Mouse (Mus musculus) hindbrain, embryonic 15.5 days (tissue): ENCODE data around the gene Csnk2a2. TPM values are rescaled to one million over a fixed set of nuclear protein-coding genes. Genes with fewer than 3 reads are reported as not detected.

Experiments used
- ATAC-seq: fragments of 200-750 bp; cut with Nextera tagmentation; 2 replicates; pipeline ENCODE4 v1.8.0; 2017; ENCODE audit warnings: low read depth, moderate number of reproducible peaks, moderate TSS enrichment; ENCODE audit not compliant: low FRiP score
- H3K27ac ChIP-seq: fragments of 300-500 bp; sonication (generic); replicated peaks from 2 replicates; pipeline ENCODE4 v1.5.1; 2015; ENCODE audit warnings: mild to moderate bottlenecking, inconsistent platforms
- H3K27me3 ChIP-seq: fragments of 300-500 bp; sonication (generic); 2 replicates; pipeline ENCODE4 v1.6.1; 2015; ENCODE audit warnings: control low read depth, inconsistent platforms
- H3K36me3 ChIP-seq: fragments of 300-500 bp; sonication (generic); 2 replicates; pipeline ENCODE4 v1.6.1; 2015; ENCODE audit warnings: control low read depth, inconsistent platforms
- H3K4me1 ChIP-seq: fragments of 300-500 bp; sonication (generic); replicated peaks from 2 replicates; pipeline ENCODE4 v1.6.1; 2015; ENCODE audit warnings: control low read depth, inconsistent platforms
- H3K4me2 ChIP-seq: fragments of 300-500 bp; sonication (generic); 2 replicates; pipeline ENCODE4 v1.6.1; 2015; ENCODE audit warnings: moderate library complexity, mild to moderate bottlenecking, inconsistent platforms
- H3K4me3 ChIP-seq: fragments of 300-500 bp; sonication (generic); 2 replicates; pipeline ENCODE4 v1.5.1; 2015; ENCODE audit warnings: mild to moderate bottlenecking, inconsistent platforms
- H3K9ac ChIP-seq: fragments of 300-500 bp; sonication (generic); 2 replicates; pipeline ENCODE4 v1.6.1; 2015; ENCODE audit warnings: inconsistent platforms
- H3K9me3 ChIP-seq: fragments of 300-500 bp; sonication (generic); 2 replicates; pipeline ENCODE4 v1.6.1; 2016; ENCODE audit warnings: control low read depth, inconsistent platforms
- WGBS: fragments of 180-500 bp; shearing (Covaris S2); methylation state at CpG from one replicate; pipeline ENCODE4 v1.1.7; 2015; 5-methylcytosine and 5-hydroxymethylcytosine counted together
- polyA plus RNA-seq: library from polyadenylated mRNA; unstranded; fragments of >200 nt; fragmentation: Nextera tagmentation; extraction: Ambion mirVana; gene quantifications from 2 replicates; pipeline ENCODE4 v1.2.1, GENCODE M21; 2015

The Csnk2a2 gene
- polyA plus RNA-seq, 1 experiment from 2014 or later: 7.5 TPM

DNA sequence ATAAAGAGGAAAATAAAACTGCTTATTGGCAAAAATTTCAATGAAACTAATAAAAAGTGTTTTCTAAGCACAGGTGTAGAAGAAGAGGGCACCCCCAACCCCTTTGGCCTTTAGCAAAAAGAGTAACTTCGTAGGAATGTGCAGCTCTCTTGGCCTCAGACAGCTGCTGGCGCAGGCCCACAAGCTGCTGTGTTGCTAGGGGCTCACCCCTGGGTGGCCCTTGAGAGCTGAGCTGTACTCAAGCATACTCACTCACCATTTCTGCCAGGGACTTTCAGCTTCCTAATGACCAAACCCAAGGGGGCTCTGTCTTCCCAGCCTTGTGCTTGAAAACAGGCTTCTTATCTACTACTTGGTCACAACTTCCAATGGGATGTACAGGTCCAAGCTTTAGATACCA is 23.3 kb downstream of the Csnk2a2 start:
- H3K4me3 ChIP-seq: no peak overlapping the region
- no peaks in the 10 kb centered on the region for H3K27me3 ChIP-seq
- H3K36me3 ChIP-seq: peaks cover 37% of the 10 kb centered on the region
- no peaks in the 10 kb centered on the region for H3K4me1 ChIP-seq
- H3K4me2 ChIP-seq: no peak overlapping the region
- H3K9ac ChIP-seq: no peak overlapping the region
- WGBS: 73% methylated on average over 2 of the region's 2 CpGs
- H3K9me3 ChIP-seq: no peaks in the 10 kb centered on the region
- ATAC-seq: no peak
- H3K27ac ChIP-seq: no peak overlapping the region

DNA sequence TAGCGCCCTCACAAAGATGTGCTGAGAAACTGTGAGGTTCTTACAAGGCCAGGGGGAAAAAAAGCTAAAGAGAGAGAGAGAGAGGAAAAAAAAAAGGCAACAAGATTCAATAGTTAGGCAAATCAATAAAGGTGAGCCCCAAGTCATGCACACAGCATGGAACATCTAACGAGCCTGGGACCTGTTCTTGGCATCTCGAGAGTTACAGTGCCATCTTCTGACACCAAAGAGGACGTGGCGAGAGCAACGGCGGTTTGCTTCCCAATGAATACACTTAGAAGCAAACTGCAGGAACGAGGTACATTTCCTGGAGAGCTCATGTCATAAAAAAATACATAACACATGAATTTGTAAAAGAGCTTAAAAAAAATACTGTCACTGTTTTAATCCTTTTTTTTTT is 37.3 kb downstream of the Csnk2a2 start:
- ATAC-seq: no peak
- H3K27me3 ChIP-seq: no peaks in the 10 kb centered on the region
- H3K9me3 ChIP-seq: no peaks in the 10 kb centered on the region
- H3K4me1 ChIP-seq: no peaks in the 10 kb centered on the region
- H3K27ac ChIP-seq: no peak overlapping the region
- H3K36me3 ChIP-seq: peaks cover 81% of the 10 kb centered on the region
- H3K9ac ChIP-seq: no peak overlapping the region
- H3K4me2 ChIP-seq: no peak overlapping the region
- 67% methylated on average over 8 of the region's 8 CpGs for WGBS
- H3K4me3 ChIP-seq: no peak overlapping the region

- Histone ChIP-seq H3K4me3 (no peak overlapping the region), H3K4me1 (no peaks in the 10 kb centered on the region), H3K27me3 (no peaks in the 10 kb centered on the region), H3K4me2 (no peak overlapping the region), H3K9me3 (no peaks in the 10 kb centered on the region), H3K9ac (no peak overlapping the region), H3K27ac (no peak overlapping the region), H3K36me3 (peaks cover 59% of the 10 kb centered on the region)
- no peak for ATAC-seq
- 98% methylated on average over 5 of the region's 5 CpGs for WGBS
Measured at GRCm38 (mm10) chr8:95450271-95450670, 39.6 kb downstream of the Csnk2a2 start.

GRCm38 (mm10) chr8:95447661-95448060 is 42.2 kb downstream of the Csnk2a2 start:
- Histone ChIP-seq H3K4me1 (no peaks in the 10 kb centered on the region), H3K4me3 (no peak overlapping the region), H3K27ac (no peak overlapping the region), H3K36me3 (peaks cover 40% of the 10 kb centered on the region), H3K27me3 (no peaks in the 10 kb centered on the region), H3K4me2 (no peak overlapping the region), H3K9ac (no peak overlapping the region), H3K9me3 (no peaks in the 10 kb centered on the region)
- WGBS: 90% methylated on average over 7 of the region's 7 CpGs
- ATAC-seq: no peak

- H3K9me3 ChIP-seq: no peaks in the 10 kb centered on the region
- 88% methylated on average over 4 of the region's 4 CpGs for WGBS
- H3K27me3 ChIP-seq: no peaks in the 10 kb centered on the region
- H3K9ac ChIP-seq: no peak overlapping the region
- no peaks in the 10 kb centered on the region for H3K4me1 ChIP-seq
- no peak overlapping the region for H3K27ac ChIP-seq
- peaks cover 17% of the 10 kb centered on the region for H3K36me3 ChIP-seq
- no peak overlapping the region for H3K4me3 ChIP-seq
- H3K4me2 ChIP-seq: no peak overlapping the region
- ATAC-seq: no peak
Measured at GRCm38 (mm10) chr8:95445042-95445441, 44.8 kb downstream of the Csnk2a2 start.

DNA sequence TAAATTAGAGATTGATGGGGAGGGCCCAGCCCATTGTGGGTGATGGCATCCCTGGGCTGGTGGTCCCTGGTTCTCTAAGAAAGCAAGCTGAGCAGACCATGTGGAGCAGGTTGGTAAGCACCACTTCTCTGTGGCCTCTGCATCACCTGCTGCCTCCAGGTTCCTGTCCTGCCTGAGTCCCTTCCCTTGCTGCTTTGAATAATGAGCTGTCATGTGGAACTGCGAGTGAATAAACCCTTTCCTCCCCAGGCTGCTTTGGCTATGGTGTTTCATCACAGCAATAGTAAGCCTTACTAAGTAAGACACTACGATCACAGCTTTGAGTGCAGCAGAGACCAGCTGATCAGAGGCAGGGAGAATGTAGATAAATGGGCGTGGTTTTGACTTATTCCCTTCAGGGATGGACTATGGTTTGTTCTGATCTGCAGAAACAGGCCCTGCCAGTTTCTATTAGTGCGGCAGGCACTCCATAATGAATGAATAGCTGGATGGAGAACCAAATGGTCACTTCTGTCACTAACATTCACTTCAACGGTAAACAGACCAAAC is 48.3 kb downstream of the Csnk2a2 start:
- H3K27me3 ChIP-seq: no peaks in the 10 kb centered on the region
- no peaks in the 10 kb centered on the region for H3K36me3 ChIP-seq
- H3K9me3 ChIP-seq: no peaks in the 10 kb centered on the region
- no peak overlapping the region for H3K9ac ChIP-seq
- 58% methylated on average over 5 of the region's 5 CpGs for WGBS
- no peak overlapping the region for H3K4me2 ChIP-seq
- no peak overlapping the region for H3K4me3 ChIP-seq
- ATAC-seq: no peak
- no peak overlapping the region for H3K27ac ChIP-seq
- no peaks in the 10 kb centered on the region for H3K4me1 ChIP-seq

DNA sequence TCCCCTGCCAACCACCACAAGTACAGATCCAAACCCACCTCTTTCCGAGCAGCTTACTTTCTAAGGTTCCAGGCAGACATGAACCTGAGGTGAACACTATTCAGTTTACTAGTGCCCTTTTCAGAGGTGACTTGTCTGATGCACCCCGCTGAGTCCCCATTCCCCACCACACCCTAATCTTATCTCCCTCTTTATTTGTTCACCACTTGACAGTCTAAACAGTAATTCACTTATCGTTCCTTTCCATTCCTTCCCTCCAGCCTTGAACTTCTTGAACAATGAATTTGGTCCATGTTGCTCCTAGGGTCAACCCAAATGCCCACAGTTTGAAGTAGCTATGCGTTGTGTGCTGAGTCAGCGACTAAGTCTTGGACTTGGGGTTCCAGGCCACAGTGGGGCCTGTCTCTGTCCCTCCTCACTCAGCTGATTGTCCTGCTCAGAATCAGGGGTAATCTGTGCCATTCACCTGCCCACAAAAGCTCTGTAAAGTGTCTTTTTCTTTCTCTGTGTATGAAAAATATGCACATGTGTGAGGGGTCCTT is 49.6 kb downstream of the Csnk2a2 start:
- Histone ChIP-seq H3K4me3 (no peak overlapping the region), H3K36me3 (no peaks in the 10 kb centered on the region), H3K4me1 (no peaks in the 10 kb centered on the region), H3K9ac (no peak overlapping the region), H3K27me3 (no peaks in the 10 kb centered on the region), H3K27ac (no peak overlapping the region), H3K9me3 (no peaks in the 10 kb centered on the region), H3K4me2 (no peak overlapping the region)
- ATAC-seq: no peak
- WGBS: 88% methylated on average over 5 of the region's 5 CpGs

GRCm38 (mm10) chr8:95439421-95439820 is 50.4 kb downstream of the Csnk2a2 start:
- Histone ChIP-seq H3K9me3 (no peaks in the 10 kb centered on the region), H3K27me3 (no peaks in the 10 kb centered on the region), H3K27ac (no peak overlapping the region), H3K9ac (no peak overlapping the region), H3K4me1 (no peaks in the 10 kb centered on the region), H3K36me3 (no peaks in the 10 kb centered on the region), H3K4me3 (no peak overlapping the region), H3K4me2 (no peak overlapping the region)
- 91% methylated on average over 2 of the region's 2 CpGs for WGBS
- ATAC-seq: no peak

GRCm38 (mm10) chr8:95437341-95437992 is 52.4 kb downstream of the Csnk2a2 start:
- H3K9me3 ChIP-seq: no peaks in the 10 kb centered on the region

DNA sequence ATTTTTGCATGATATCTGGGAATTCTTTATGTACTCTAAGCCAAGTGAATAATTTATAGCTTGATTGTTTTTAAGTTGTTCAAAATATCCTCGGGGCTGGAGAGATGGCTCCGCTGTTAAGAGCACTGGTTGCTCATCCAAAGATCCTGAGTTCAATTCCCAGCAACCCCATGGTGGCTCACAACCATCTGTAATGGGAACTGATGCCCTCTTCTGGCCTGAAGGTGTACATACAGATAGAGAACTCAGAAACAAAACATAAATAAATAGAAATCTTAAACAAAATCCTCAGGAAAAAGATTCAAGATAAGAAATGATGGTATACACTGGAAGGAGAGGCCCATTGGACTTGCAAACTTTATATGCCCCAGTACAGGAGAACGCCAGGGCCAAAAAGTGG is 53.9 kb downstream of the Csnk2a2 start:
- H3K36me3 ChIP-seq: no peaks in the 10 kb centered on the region
- H3K27ac ChIP-seq: no peak overlapping the region
- H3K27me3 ChIP-seq: no peaks in the 10 kb centered on the region
- H3K9ac ChIP-seq: no peak overlapping the region
- no peak overlapping the region for H3K4me3 ChIP-seq
- no peak overlapping the region for H3K4me2 ChIP-seq
- no peaks in the 10 kb centered on the region for H3K9me3 ChIP-seq
- no peak for ATAC-seq
- 93% methylated on average over 3 of the region's 3 CpGs for WGBS
- peaks cover 29% of the 10 kb centered on the region for H3K4me1 ChIP-seq

More at GRCm38 (mm10) chr8:95437341-95437992, 52.4 kb downstream of the Csnk2a2 start:
- Histone ChIP-seq H3K27me3 (no peaks in the 10 kb centered on the region), H3K27ac (no peak overlapping the region), H3K4me1 (peaks cover 15% of the 10 kb centered on the region), H3K9ac (no peak overlapping the region), H3K4me3 (no peak overlapping the region), H3K36me3 (no peaks in the 10 kb centered on the region), H3K4me2 (no peak overlapping the region)
- 60% methylated on average over 5 of the region's 5 CpGs for WGBS
- no peak for ATAC-seq

DNA sequence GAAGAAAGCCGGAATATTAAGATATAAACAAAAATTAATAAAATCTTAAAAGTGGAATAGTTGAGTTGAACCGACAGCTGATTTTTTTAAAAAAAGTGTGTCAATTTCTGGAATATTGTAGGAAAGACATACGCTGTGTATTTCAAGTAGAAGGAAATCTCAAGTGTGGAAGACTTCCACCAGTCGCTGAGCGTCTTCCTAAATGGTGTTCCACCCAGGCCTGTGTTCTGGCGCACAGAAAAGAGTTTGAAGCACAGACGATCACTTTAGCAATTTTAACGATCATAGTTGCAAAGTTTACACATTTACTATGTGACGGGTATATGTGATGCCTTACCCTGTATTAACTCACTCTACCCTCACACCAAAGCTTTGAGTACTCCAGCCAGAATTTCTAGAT is 54.4 kb downstream of the Csnk2a2 start:
- Histone ChIP-seq H3K27ac (peak overlapping the region; percentile 95; the same call in 1 of the 2 replicates), H3K27me3 (no peaks in the 10 kb centered on the region), H3K4me2 (peak overlapping the region; percentile 78), H3K9me3 (no peaks in the 10 kb centered on the region), H3K4me3 (peak overlapping the region; percentile 94; the same call in 1 of the 2 replicates), H3K36me3 (no peaks in the 10 kb centered on the region), H3K9ac (no peak overlapping the region), H3K4me1 (peaks cover 34% of the 10 kb centered on the region)
- 89% methylated on average over 9 of the region's 9 CpGs for WGBS
- no peak for ATAC-seq

DNA sequence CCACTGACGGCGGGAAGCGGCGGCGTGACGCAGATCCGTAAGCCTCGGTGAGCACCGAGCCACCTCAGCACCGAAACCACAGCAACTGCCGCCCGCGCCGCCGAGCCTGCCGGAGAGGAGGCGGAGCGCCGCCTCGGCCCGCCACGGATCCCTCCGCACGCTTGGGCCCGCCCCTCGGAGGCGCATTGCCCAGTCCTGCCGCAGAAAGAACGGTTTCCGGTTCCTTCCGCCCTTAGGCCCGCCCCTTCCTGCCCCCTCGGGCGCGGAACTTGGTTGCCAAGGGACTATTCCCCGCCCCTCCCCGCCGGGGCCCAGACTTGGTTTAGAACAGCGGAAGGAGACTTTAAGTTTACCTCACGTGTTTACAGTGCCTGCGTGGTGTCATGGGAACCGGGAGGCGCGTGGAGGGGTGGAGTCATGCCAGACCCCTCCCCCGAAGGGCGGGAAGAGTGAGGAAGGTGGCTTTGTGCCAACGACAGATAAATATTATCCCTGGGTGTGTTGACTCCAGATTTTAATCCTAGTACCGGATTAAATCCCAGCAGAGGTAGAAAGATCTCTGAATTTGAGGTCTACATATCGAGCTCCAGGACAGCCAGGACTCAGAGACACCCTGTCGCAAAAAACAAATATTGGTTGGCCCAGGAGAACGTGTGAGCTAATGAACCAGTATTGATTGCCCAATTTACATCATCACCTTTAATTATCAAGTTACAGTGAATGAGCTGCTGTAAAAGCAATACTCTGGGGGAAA is 55.0 kb downstream of the Csnk2a2 start, which contains the start of gene Cfap20:
Gene Cfap20, minus strand, starts transcription at position 184 of the 754 bp plus-strand sequence.
- Histone ChIP-seq H3K27ac (peak within 1 kb of the TSS; percentile 95), H3K9me3 (no peaks in the 10 kb centered on the region), H3K4me3 (peak within 1 kb of the TSS; percentile 94), H3K4me2 (peak within 1 kb of the TSS; percentile 78), H3K27me3 (no peaks in the 10 kb centered on the region), H3K36me3 (no peaks in the 10 kb centered on the region), H3K9ac (peak within 1 kb of the TSS; percentile 95), H3K4me1 (peaks cover 40% of the 10 kb centered on the region)
- WGBS: under 1% methylated on average over 49 of the region's 51 CpGs
- ATAC-seq: peak; percentile 96
